Mouse (Mus musculus): ENCODE measurements around the gene Dbndd2. TPM values are rescaled to one million over a fixed set of nuclear protein-coding genes. Genes with fewer than 3 reads are reported as not detected.

Dbndd2 gene
- polyA plus RNA-seq (2015; fragmentation: Nextera tagmentation; extraction: Ambion mirVana), result 8.7 and 8.8 TPM in 2 replicates

- H3K27ac ChIP-seq, result no peak within 1 kb of the TSS
- peak within 1 kb of the TSS; percentile 74 for H3K4me3 ChIP-seq (replicated peaks)
- peaks cover 7% of the 10 kb centered on the region for H3K36me3 ChIP-seq
- H3K9ac ChIP-seq (replicated peaks), result peak within 1 kb of the TSS; percentile 75
- no peaks in the 10 kb centered on the region for H3K9me3 ChIP-seq
- peaks cover 19% of the 10 kb centered on the region for H3K4me1 ChIP-seq (replicated peaks)
- peak within 1 kb of the TSS; percentile 100 for H3K4me2 ChIP-seq (replicated peaks)
- WGBS, result under 1% methylated on average over 26 of the region's 26 CpGs
- H3K27me3 ChIP-seq, result peaks cover 39% of the 10 kb centered on the region
- peak; percentile 59 for ATAC-seq
Observed at GRCm38 (mm10) chr2:164485681-164486257, at the start of gene Dbndd2. Gene Dbndd2 (plus strand): TSS chr2:164486106.

GRCm38 (mm10) chr2:164436215-164436913 is 49.5 kb upstream of the Dbndd2 start:
- Histone ChIP-seq H3K4me1 (replicated peaks) (peaks cover 3% of the 10 kb centered on the region; the same call in 1 of the 2 replicates), H3K4me2 (replicated peaks) (no peak overlapping the region), H3K9me3 (no peaks in the 10 kb centered on the region), H3K9ac (replicated peaks) (no peak overlapping the region), H3K36me3 (no peaks in the 10 kb centered on the region), H3K27me3 (peaks cover 10% of the 10 kb centered on the region), H3K4me3 (replicated peaks) (no peak overlapping the region), H3K27ac (no peak overlapping the region)
- no peak for ATAC-seq
- 13% methylated on average over 8 of the region's 8 CpGs for WGBS

GRCm38 (mm10) chr2:164436961-164437360 is 48.9 kb upstream of the Dbndd2 start:
- H3K4me1 ChIP-seq (replicated peaks), result peaks cover 7% of the 10 kb centered on the region
- H3K27me3 ChIP-seq, result peaks cover 16% of the 10 kb centered on the region
- H3K9me3 ChIP-seq, result no peaks in the 10 kb centered on the region
- H3K4me3 ChIP-seq (replicated peaks), result no peak overlapping the region
- H3K4me2 ChIP-seq (replicated peaks), result no peak overlapping the region
- H3K9ac ChIP-seq (replicated peaks), result no peak overlapping the region
- no peaks in the 10 kb centered on the region for H3K36me3 ChIP-seq
- 48% methylated on average over 3 of the region's 3 CpGs for WGBS
- H3K27ac ChIP-seq, result no peak overlapping the region
- ATAC-seq, result no peak

- H3K9me3 ChIP-seq, result no peaks in the 10 kb centered on the region
- WGBS, result 84% methylated on average over 6 of the region's 6 CpGs
- no peak overlapping the region for H3K27ac ChIP-seq
Observed at GRCm38 (mm10) chr2:164437710-164438109, 48.2 kb upstream of the Dbndd2 start.

GRCm38 (mm10) chr2:164438257-164438656 is 47.6 kb upstream of the Dbndd2 start:
- H3K36me3 ChIP-seq, result no peaks in the 10 kb centered on the region
- no peak overlapping the region for H3K4me3 ChIP-seq (replicated peaks)
- H3K9me3 ChIP-seq, result no peaks in the 10 kb centered on the region
- WGBS, result 69% methylated on average over 8 of the region's 8 CpGs
- no peak overlapping the region for H3K4me2 ChIP-seq (replicated peaks)
- no peak overlapping the region for H3K27ac ChIP-seq
- H3K27me3 ChIP-seq, result peaks cover 23% of the 10 kb centered on the region
- H3K9ac ChIP-seq (replicated peaks), result no peak overlapping the region
- H3K4me1 ChIP-seq (replicated peaks), result peaks cover 19% of the 10 kb centered on the region
- no peak for ATAC-seq

More at GRCm38 (mm10) chr2:164437710-164438109, 48.2 kb upstream of the Dbndd2 start:
- ATAC-seq, result no peak
- no peaks in the 10 kb centered on the region for H3K36me3 ChIP-seq
- peaks cover 14% of the 10 kb centered on the region for H3K4me1 ChIP-seq (replicated peaks)
- H3K4me3 ChIP-seq (replicated peaks), result no peak overlapping the region
- H3K4me2 ChIP-seq (replicated peaks), result no peak overlapping the region
- peaks cover 22% of the 10 kb centered on the region for H3K27me3 ChIP-seq
- H3K9ac ChIP-seq (replicated peaks), result no peak overlapping the region

- peaks cover 25% of the 10 kb centered on the region for H3K4me1 ChIP-seq (replicated peaks)
- no peaks in the 10 kb centered on the region for H3K36me3 ChIP-seq
- ATAC-seq, result no peak
Observed at GRCm38 (mm10) chr2:164439001-164439421, 46.9 kb upstream of the Dbndd2 start.

GRCm38 (mm10) chr2:164440314-164440713 is 45.6 kb upstream of the Dbndd2 start:
- Histone ChIP-seq H3K4me2 (replicated peaks) (no peak overlapping the region), H3K27ac (no peak overlapping the region), H3K27me3 (peaks cover 31% of the 10 kb centered on the region), H3K4me1 (replicated peaks) (peaks cover 25% of the 10 kb centered on the region), H3K9ac (replicated peaks) (no peak overlapping the region), H3K9me3 (no peaks in the 10 kb centered on the region), H3K4me3 (replicated peaks) (no peak overlapping the region), H3K36me3 (no peaks in the 10 kb centered on the region)
- ATAC-seq, result no peak
- WGBS, result 88% methylated on average over 5 of the region's 5 CpGs

More at GRCm38 (mm10) chr2:164439001-164439421, 46.9 kb upstream of the Dbndd2 start:
- Histone ChIP-seq H3K4me2 (replicated peaks) (no peak overlapping the region), H3K4me3 (replicated peaks) (no peak overlapping the region), H3K9me3 (no peaks in the 10 kb centered on the region), H3K9ac (replicated peaks) (no peak overlapping the region), H3K27ac (no peak overlapping the region), H3K27me3 (peaks cover 26% of the 10 kb centered on the region)
- 74% methylated on average over 3 of the region's 3 CpGs for WGBS

GRCm38 (mm10) chr2:164441155-164441554 is 44.8 kb upstream of the Dbndd2 start:
- H3K9ac ChIP-seq (replicated peaks), result no peak overlapping the region
- H3K27me3 ChIP-seq, result peaks cover 31% of the 10 kb centered on the region
- no peaks in the 10 kb centered on the region for H3K36me3 ChIP-seq
- no peaks in the 10 kb centered on the region for H3K9me3 ChIP-seq
- H3K4me2 ChIP-seq (replicated peaks), result no peak overlapping the region
- no peak overlapping the region for H3K27ac ChIP-seq
- peaks cover 25% of the 10 kb centered on the region for H3K4me1 ChIP-seq (replicated peaks)
- 41% methylated on average over 8 of the region's 8 CpGs for WGBS
- H3K4me3 ChIP-seq (replicated peaks), result no peak overlapping the region
- no peak for ATAC-seq

- H3K4me1 ChIP-seq (replicated peaks), result peaks cover 25% of the 10 kb centered on the region
- 28% methylated on average over 7 of the region's 7 CpGs for WGBS
- no peak overlapping the region for H3K27ac ChIP-seq
- H3K27me3 ChIP-seq, result peaks cover 31% of the 10 kb centered on the region
- H3K9me3 ChIP-seq, result no peaks in the 10 kb centered on the region
- no peak for ATAC-seq
- peak overlapping the region; percentile 48; the same call in 1 of the 2 replicates for H3K4me3 ChIP-seq (replicated peaks)
- peak overlapping the region; percentile 81 for H3K4me2 ChIP-seq (replicated peaks)
- no peak overlapping the region for H3K9ac ChIP-seq (replicated peaks)
- no peaks in the 10 kb centered on the region for H3K36me3 ChIP-seq
Observed at GRCm38 (mm10) chr2:164441731-164442130, 44.2 kb upstream of the Dbndd2 start.

- peak; percentile 61 for ATAC-seq
- H3K36me3 ChIP-seq, result no peaks in the 10 kb centered on the region
- no peak overlapping the region for H3K27ac ChIP-seq
- H3K9me3 ChIP-seq, result no peaks in the 10 kb centered on the region
- peak overlapping the region; percentile 48 for H3K4me3 ChIP-seq (replicated peaks)
- H3K27me3 ChIP-seq, result peaks cover 31% of the 10 kb centered on the region
- peak overlapping the region; percentile 63 for H3K9ac ChIP-seq (replicated peaks)
- H3K4me2 ChIP-seq (replicated peaks), result peak overlapping the region; percentile 81
- H3K4me1 ChIP-seq (replicated peaks), result peaks cover 25% of the 10 kb centered on the region
- 2% methylated on average over 29 of the region's 29 CpGs for WGBS
Observed at GRCm38 (mm10) chr2:164442315-164443050, 43.4 kb upstream of the Dbndd2 start.

GRCm38 (mm10) chr2:164443051-164443437 is 42.9 kb upstream of the Dbndd2 start:
- H3K27me3 ChIP-seq, result peaks cover 31% of the 10 kb centered on the region
- under 1% methylated on average over 26 of the region's 26 CpGs for WGBS
- peak overlapping the region; percentile 63 for H3K9ac ChIP-seq (replicated peaks)
- peak overlapping the region; percentile 48 for H3K4me3 ChIP-seq (replicated peaks)
- H3K4me1 ChIP-seq (replicated peaks), result peaks cover 25% of the 10 kb centered on the region
- H3K9me3 ChIP-seq, result no peaks in the 10 kb centered on the region
- no peaks in the 10 kb centered on the region for H3K36me3 ChIP-seq
- no peak overlapping the region for H3K27ac ChIP-seq
- peak; percentile 93 for ATAC-seq
- H3K4me2 ChIP-seq (replicated peaks), result peak overlapping the region; percentile 81

Data from midbrain, embryonic 13.5 days (tissue).